Mouse (Mus musculus): Measurements from ENCODE around the gene Slc38a10.

DNA sequence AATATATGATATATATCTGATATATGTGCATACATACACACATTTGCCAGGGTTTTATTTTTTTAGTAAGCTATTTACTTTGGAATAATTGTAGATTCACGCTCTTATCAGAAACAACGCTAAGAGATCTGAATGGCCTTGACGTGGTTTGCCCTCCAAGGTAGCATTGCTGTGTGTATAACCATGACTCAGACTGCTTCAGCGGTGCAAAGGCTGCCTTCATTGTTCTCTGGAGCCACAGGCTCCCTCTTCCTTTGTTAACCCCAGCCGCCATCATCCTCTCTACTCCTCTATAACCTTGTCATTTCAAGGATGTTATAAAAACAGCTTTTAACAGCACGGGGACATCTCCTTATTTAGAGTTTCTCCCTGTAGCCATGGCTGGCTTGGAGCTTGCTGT lies 49.5 kb upstream of the Slc38a10 start:
- TF ChIP-seq CTCF (IDR thresholded peaks at IDR 0.05; ENCODE audit: extremely low read depth, insufficient read depth, insufficient read length, insufficient replicate concordance) = no peak
- no peak for TF ChIP-seq POLR2A (IDR thresholded peaks at IDR 0.05; ENCODE audit: low read depth, low read length)
